Mouse (Mus musculus): Measurements from ENCODE around the gene Fam160a2.
"Not testable (repeated sequence)": the region's sequence is repeated elsewhere in the genome, so short reads cannot be mapped to it uniquely, and the experiment has no call there.

The Fam160a2 gene

DNA sequence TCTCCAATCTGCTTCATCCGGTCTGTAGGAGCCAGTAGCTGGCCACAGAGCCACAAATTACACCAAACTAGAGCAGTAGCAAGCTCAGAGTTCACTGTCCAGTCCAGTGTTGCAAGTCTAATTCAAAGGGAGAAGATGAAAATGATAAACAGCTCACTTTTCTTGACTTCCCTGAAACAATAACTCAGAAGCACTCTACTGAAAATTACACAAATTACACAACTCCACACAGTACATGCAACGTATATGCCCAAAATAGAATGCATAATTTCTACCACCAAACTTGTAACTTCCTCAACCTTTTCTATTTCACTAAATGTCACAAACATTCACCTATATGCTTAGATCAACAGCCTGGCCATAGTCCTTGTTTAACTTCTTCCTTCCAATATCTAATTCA is 9.6 kb downstream of the Fam160a2 start:
- no peak for DNase-seq (ENCODE audit: low spot score)

- DNase-seq (ENCODE audit: low spot score) = no peak
Observed at GRCm38 (mm10) chr7:105387696-105388095, 12.2 kb downstream of the Fam160a2 start.

- no peak for DNase-seq (ENCODE audit: low spot score)
Observed at GRCm38 (mm10) chr7:105380329-105380728, 19.5 kb downstream of the Fam160a2 start.

- no peak for DNase-seq (ENCODE audit: low spot score)
Observed at GRCm38 (mm10) chr7:105374866-105375265, 25.0 kb downstream of the Fam160a2 start, which contains the start of gene Gm5901. TSS of gene Gm5901 (plus strand) at chr7:105375038.

GRCm38 (mm10) chr7:105373976-105374375 is 25.9 kb downstream of the Fam160a2 start:
- DNase-seq (ENCODE audit: low spot score) = peak; percentile 39

DNA sequence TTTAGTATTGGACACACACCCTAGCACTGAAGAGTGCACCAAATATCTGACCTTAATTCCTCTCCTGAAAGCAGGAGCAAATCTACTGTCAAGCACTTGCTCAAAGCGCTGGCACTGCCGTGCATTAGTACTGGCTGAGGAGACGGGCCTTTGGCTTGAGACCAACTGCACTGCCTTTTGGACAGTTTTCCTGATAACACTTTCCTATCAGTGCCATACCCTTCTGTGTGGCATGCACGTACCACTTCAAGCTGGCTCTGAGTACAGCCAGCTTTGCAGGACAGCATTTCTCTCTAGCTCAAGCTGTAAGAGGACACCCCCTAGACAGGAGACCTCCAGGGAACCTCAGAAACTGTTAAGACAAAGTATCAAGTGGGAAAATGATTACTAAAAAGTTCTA is 26.3 kb downstream of the Fam160a2 start:
- no peak for DNase-seq (ENCODE audit: low spot score)

DNA sequence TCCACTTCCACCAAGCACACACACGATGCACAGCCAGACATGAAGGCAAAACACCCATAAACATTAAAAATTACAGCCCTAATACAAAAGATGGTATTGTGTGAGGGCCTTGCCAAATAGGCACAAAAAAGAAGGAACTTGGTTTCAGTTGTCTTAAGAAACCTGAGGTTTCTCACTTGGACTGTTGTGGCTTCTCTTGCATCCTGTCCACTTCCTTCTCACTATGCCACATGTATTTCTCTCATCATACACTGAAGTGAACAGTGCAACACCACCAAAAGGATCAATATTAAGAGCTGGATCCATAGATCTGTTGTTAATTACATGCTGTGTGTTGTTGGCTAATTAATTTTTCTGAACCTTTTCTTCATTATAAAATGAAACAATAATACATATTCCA is 26.9 kb downstream of the Fam160a2 start:
- no peak for DNase-seq (ENCODE audit: low spot score)

DNA sequence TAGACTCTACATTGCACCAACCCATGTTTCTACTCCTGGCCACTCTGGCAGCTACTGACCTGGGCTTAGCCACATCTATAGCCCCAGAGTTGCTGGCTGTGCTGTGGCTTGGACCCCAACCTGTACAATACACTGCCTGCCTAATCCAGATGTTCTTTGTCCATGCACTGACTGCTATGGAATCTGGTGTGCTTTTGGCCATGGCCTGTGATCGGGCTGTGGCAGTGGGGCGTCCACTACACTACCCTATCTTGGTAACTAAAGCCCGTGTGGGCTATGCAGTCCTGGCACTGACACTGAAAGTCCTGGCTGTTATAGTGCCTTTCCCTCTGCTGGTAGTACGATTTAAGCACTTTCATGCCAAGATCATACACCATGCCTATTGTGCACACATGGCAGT is 31.3 kb downstream of the Fam160a2 start:
- DNase-seq (ENCODE audit: low spot score) = no peak

DNA sequence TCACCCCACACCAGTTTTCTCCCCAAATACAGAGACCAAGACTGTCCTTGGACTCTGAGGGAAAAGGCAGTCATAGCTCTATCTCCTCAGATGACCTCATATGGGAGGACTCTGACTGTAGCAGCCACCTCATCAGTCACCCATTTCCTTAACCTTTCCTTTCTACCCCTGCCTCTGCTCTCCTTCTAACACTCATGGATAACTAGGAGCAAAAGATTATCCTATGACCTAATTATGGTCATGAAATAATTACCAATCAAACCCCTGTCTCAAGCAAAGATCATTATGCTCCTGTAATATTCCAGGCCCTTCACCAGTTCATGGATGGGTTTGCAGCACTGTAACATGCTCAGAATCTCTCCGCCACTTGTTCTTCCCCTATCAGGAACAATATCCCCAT is 31.9 kb downstream of the Fam160a2 start, which contains the start of gene Olfr692:
TSS of gene Olfr692 (plus strand) at position 301 of the 400 bp plus-strand sequence.
- DNase-seq (ENCODE audit: low spot score) = no peak

DNA sequence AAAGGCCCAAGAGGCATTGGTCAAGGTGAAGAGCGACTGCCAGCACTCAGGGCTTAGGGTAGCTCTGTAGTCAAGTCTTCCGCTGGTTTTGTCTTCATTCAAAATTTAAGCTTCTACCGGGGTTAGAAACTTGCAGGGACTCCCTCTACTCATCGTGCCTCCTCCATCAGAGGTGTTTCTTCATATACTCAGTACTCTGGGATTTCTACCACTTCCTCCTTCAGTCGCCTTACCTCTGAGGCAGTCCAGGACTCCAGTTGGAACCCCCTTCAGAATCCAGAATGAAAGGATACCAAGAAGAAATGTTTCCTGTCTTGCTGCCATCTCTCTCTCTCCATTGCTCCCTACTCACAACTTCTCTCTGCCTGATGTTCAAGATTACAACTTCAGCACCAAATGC is 32.6 kb downstream of the Fam160a2 start:
- no peak for DNase-seq (ENCODE audit: low spot score)

DNA sequence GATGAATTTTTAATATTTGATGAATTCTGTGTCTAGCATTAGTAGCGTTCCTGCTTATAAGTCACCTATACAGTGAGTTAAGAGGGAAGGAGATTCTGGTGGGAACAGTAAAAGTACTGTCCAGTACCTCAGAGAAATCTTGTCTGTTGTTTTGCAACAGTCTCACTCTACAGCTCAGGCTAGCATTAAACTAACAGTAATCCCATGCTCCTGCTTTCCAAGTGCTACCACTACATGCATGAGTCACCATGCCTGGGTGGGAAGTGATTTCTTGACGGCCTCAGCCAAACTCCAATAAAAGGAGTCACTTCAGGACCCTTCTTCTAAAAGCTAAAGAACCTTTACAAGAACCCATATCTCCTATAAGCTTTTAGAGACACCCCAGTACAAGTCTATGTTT is 38.1 kb downstream of the Fam160a2 start:
- no peak for DNase-seq (ENCODE audit: low spot score)

DNA sequence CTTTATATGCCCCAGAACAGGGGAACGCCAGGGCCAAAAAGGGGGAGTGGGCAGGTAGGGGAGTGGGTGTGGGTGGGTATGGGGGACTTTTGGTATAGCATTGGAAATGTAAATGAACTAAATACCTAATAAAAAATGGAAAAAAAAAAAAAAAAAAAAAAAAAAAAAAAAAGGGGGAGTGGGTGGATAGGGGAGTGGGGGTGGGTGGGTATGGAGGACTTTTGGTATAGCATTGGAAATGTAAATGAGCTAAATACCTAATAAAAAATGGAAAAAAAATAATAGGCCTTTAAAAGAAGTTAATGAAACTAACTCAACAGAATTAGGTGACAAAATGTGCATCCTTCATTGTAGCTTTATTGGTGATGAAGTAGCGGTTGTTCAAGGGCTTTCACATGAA is 43.4 kb downstream of the Fam160a2 start:
- DNase-seq (ENCODE audit: low spot score) = not testable (repeated sequence)

- DNase-seq (ENCODE audit: low spot score) = not testable (repeated sequence)
Observed at GRCm38 (mm10) chr7:105356064-105356463, 43.8 kb downstream of the Fam160a2 start.

DNA sequence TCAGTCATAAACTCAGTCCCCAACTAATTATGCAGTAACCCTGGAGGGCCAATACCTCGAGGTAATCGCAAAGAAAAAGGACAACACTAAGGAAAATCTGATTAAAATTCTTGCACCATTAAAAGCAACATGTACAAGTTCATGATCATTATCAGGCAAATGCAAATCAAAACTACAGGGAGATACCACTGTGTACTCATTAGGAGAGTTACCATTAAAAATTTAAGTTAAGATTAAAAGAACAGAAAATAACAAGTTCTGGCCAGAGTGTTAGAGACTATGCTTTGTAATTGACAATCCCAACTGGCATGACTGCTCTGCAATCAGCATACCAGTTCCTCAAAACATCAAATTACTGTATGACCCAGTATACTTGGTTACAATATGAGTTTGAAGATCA is 57.1 kb downstream of the Fam160a2 start:
- DNase-seq (ENCODE audit: low spot score) = no peak

- DNase-seq (ENCODE audit: low spot score) = no peak
Observed at GRCm38 (mm10) chr7:105342170-105342569, 57.7 kb downstream of the Fam160a2 start, which contains the start of gene Olfr691. TSS of gene Olfr691 (minus strand) at chr7:105342270.

GRCm38 (mm10) chr7:105334004-105334403 is 65.8 kb downstream of the Fam160a2 start, which contains the start of gene Olfr690:
TSS of gene Olfr690 (minus strand) at chr7:105334104.
- no peak for DNase-seq (ENCODE audit: low spot score)

DNA sequence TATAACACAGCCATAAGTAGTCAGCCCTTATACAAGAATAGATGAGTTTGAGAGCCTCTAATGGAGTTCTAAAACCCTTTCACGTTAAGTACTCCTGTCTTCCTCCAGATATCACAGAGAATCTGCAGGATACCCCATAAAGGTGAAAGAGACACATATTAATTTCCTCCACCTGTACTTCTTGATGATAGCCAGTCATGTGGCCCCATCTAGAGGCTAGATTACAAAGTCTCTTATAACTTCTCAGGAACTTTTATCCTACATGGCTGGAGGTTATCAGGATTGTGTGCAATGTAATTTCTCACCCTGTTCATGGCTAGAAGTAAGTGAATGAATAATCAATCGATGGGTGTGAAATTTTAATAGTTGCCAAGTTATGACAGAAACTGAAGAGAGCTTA is 74.6 kb downstream of the Fam160a2 start:
- DNase-seq (ENCODE audit: low spot score) = no peak
